Mouse (Mus musculus) thymus, postnatal 10 days (tissue): ENCODE measurements around the gene Nmbr.

Experiments used
- DNase-seq, 2 experiments: peaks; one replicate each; pipeline ENCODE4 v3.0.0; 2021; ENCODE audit warnings: low spot score in 2 of 2

Nmbr gene

DNA sequence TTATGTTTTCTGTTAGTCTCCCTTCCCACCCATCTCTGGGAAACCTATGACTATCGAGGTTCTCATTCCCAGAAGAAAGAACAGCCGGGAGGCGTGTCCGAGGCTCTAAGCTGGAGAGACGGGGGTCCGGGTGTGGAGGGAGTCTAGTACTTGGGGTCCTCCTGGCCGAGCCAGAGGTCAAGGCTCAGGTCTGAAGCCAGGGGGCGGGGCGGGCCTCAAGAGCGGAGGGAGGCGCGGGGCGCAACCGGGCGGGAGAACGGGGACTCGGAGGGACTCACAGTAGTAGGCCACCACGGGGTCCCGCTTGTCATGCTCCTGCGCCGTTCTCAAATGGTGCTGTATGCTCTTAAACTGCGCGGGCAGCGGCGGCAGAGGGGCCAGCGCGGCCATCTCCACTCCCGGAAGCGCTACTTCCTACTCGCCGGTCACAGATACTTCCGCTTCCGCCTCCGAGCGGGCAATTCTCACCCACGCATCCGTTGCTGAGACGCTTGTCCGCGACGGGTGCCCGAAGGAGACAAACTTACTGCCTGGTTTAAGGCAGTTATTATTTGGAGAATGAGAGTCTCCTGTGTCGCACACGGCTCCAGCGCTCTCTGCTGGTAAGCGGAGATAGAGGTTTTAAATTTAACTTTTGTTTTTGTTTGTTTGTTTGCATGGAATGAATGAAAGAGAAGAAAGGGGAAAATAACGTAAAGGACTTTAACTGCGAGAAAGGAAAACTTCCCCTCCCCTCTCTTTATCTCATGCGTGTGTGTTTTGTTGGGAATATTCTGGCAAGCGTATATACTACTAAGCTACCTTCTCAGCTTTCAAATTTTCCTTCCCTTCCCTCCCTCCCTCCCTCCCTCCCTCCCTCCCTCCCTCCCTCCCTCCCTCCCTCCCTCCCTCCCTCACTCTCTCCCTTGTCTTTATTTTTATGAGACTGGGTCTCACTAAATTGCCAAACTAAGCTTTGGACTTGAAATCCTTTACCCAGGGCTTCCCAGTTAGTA is at the start of gene Nmbr, which contains the start of gene Vta1:
Nmbr (plus strand) TSS at position 520 of the 995 bp plus-strand sequence.
Vta1 (minus strand) TSS at position 489 of the 995 bp plus-strand sequence.
- DNase-seq = peak; percentile 94

- DNase-seq = no peak
Observed at GRCm38 (mm10) chr10:14660875-14661274, 44.5 kb upstream of the Nmbr start.

DNA sequence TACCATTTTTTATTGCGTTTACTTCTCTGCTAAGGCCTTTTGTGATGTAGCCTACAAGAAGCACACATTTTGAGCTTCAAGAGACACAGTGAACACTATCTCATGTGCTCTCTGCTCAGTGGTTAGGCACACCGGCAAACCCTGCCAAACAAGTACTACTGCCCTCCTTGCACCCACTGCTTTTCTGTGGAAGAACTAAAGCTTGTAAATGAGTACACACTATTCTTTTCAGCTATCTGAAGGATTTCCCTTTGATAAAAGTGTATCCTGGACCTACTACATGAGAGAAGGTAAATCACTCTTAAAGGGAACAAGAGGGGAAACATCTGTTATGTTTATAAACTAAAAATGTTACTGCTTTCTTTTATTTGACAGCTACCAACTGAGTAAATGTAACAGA is 39.2 kb upstream of the Nmbr start:
- DNase-seq = no peak

DNA sequence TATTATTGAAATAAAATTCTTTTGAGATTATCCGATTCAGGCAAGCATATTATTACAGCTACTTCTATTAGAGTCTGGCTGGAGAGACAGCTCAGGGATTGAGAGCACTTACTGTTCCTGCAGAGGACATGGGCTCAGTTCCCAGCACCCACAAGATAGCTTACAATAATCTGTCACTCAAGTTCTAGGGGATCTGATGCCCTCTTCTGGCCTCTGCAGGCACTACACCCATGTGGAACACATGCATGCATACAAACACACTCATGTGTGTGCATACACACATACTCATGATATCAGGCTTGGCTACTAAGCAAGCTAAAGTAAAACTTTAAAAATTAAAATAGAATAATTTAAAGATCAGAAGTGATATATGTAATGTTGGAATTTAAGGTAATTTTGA is 19.7 kb upstream of the Nmbr start:
- no peak for DNase-seq

DNA sequence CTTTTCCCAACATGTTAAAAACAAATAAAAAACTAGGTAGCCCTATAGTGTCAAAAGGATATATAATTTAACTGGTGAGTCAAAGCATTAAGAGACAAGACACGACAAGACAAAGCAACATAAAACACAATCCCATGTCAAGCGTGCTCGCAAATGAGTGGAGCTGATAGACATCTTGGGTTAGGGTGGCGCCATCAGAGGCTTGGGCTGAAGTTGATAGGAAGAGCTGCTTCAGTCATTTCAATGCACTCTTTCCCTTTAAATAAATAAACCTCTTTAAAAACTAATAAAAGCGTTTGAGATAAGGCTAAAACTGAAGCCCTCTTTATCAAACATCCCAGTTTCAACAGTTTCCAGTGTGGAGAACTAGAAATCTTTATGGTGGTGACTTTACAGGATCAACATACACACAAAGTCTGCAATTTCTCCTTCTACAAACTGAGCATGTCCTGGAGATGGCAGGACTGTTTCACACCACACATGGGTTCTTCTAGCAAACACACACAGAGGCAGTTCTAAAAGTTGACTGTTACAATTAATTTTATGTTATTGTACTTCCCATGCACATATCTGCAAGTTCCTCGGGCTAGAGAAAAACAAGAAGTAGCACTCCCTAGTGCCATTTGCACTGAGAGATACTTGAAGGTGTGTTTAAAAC is 16.5 kb upstream of the Nmbr start:
- DNase-seq = no peak

DNA sequence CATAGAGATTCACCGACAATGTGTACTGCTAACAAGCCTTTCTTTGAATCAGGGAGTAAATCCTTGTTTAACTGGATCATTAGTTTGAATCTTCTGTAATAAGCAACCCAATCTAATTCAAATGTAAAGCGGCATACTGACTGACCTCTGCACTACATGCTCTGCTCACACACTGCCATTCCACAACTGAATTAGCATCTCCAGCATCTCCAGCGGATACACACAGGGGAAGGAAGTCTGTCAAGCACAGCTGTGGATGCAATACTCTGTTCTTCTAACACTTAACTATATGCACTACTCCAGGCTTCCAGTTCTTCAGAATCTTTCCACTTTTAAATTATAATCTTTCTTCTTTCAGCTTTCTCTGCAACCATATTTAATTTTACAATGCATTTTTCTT is 15.0 kb upstream of the Nmbr start:
- DNase-seq = no peak

GRCm38 (mm10) chr10:14703239-14703638 is 2.2 kb upstream of the Nmbr start:
- no peak for DNase-seq

DNA sequence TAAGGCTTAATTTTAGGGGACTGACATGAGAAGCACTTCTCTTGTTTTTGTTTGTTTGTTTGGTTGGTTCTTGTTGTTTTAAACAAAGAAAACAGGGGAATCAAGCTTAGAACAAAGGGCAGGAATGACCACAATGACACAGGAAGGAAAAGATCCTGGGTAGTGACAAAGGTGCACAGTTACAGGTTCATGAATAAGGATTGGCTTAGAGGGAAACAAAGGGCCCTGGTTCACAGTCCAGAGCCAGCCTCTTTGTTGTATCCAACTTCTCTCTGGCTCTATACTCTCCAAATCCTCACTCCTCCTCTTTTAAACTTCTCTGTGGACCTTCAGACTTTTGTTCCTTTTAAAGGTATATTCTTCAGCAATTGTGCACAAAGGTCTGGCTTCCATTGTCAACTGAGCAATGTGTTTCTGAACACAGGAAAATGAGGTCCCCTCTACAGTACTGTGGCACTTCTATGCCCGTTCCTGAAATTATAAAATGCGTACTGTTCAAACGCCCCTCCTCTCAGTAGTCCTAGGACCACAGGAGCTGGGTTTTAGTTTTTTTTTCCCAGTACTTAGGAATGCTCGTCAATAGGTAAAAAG is 1.5 kb upstream of the Nmbr start:
- DNase-seq = no peak

DNA sequence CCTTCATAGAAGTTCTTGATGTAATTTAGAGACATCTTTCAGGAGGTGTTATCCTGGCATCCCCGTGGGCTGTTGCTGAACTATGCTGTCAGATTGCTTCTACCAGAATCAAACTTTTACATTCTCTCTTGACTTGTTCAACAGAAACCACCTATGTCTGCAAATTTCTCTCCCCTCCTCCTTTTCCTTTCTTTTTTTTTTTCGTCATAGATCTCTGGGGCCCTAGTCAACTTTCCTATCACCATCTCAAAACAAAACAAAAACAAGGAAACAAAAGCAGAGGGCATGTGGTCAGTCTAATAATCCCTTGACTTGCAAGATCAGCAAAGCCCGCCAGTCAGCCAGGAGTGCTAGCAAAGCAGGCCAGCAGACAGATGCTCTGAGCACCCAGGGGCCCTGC is 12.7 kb downstream of the Nmbr start, which contains the start of gene Gje1:
Gje1 (minus strand) TSS at position 101 of the 400 bp plus-strand sequence.
- DNase-seq = no peak

DNA sequence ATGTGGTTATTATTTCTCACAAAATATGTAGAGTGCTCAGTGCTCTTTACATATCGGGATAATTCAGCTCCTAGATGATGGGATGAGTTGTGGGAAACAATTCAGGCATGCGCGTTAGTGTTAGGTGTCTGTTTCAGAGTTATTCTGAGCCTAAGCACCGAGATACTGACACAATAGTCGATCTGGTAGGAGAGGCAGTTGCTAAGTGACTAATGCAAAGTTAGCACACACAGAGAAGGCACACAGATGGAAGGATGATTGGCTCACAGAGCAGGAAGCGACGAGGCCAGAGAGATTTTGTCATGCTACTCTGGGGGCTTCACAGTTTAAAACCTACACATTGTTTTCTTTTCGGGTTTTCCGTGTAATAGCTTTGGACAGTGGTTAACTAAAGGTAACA is 20.3 kb downstream of the Nmbr start:
- DNase-seq = no peak

DNA sequence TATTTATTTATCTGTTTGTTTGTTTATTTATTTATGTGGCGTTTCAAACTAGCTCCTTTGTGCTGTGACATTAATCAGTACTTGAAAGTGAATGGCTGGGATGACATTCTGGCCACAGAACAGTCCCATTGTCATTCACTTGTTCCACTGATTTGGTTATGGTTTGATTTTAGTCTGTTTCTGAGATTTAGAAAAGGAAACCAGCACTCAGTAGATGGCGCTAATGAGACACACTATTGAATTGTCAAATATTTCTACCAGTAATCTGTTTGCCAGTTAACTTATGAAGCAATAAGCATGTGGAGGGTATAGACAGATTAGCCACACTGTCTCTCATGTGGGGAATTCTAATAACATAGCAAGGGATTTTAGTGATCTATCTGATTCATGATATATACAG is 28.9 kb downstream of the Nmbr start:
- DNase-seq = no peak

DNA sequence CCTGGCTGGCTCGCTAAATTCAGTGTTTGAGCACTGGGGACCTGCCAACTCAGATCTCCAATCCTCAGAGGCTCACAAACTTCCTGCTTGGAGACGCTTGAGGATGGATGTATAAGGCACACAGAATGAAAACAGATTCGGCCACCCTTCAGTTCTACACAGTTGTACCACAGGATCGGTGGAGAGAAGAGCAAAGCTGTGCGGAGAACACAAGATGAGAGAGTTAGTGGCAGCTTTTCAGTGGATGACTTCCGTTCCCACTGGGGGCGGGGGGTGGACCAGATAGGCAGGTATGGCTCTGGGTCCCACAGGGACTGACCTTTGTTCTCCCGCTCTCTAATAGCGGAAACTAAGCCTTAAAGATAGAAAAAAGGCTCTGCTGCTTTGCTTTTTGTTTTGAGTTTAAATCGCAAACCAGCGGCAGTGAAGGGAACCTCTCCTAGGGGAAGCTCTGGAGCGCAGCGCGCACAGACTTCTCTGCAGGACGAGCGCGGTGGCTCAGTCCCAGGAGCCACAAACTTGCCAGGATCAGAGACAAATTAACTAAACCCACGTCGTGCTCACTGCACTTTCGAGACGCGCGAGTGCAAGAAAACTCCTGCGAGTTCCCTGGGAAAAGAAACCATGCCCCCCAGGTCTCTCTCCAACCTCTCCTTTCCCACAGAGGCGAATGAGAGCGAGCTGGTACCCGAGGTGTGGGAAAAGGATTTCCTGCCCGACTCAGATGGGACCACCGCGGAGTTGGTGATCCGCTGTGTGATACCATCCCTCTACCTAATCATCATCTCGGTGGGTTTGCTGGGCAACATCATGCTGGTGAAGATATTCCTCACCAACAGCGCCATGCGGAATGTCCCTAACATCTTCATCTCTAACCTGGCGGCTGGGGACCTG is 54.5 kb downstream of the Nmbr start:
- DNase-seq = no peak

- no peak for DNase-seq
Observed at GRCm38 (mm10) chr10:14760618-14761017, 55.2 kb downstream of the Nmbr start.

GRCm38 (mm10) chr10:14770227-14770910 is 65.0 kb downstream of the Nmbr start:
- no peak for DNase-seq

DNA sequence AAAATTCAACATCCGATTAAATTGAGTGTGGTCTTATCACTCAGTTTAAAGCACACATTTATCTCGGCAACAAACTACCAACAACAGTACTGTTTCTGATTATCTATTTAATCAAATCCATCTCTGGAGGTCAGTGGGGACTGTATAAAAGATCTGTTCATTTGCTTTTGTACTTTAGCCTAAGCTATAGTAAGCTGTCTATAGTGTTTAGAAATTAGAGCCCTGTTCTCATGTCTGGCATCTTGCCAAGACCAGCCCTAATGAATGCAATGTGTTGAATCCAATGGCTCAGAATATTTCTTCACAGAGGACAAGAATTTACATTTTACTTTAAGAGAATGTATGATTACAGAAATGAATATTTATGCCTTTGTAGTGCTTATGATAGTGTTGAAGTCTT is 69.1 kb downstream of the Nmbr start:
- no peak for DNase-seq

- DNase-seq = no peak
Observed at GRCm38 (mm10) chr10:14789969-14790368, 84.6 kb downstream of the Nmbr start.

DNA sequence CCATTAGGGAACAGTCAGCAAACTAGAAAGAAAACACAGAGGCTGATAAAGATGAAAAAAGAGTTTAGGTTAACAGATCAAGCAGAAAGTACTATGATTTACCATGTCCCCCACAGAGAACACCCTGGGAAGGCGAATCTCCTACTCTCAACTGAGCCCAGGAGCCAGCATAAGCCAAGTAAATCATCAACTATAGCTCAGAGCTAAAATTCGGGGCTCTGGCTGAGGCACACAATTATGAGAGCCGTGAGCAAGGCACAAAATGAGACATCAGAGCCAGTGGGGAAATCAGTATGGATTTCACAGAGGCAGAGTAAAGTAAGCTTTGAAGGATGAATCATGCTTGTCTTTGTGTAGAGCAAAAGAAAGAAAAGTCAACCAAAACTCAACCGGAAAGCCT is 111.6 kb downstream of the Nmbr start:
- no peak for DNase-seq
